Mouse (Mus musculus) thymus, adult 2 months (tissue): ENCODE results near the gene Sytl3. TPM values are rescaled to one million over a fixed set of nuclear protein-coding genes. Genes with fewer than 3 reads are reported as not detected.

Experiments used
- DNase-seq: peaks from one replicate; pipeline ENCODE4 v3.0.0; 2021
- H3K27ac ChIP-seq: fragments of 200-500 bp; 2 replicates; pipeline ENCODE4 v1.5.1; 2012; ENCODE audit warnings: low read length, control low read depth; ENCODE audit not compliant: control insufficient read depth, insufficient read depth
- H3K27me3 ChIP-seq: fragments of 200-500 bp; 2 replicates; pipeline ENCODE4 v1.6.1; 2012; ENCODE audit warnings: mild to moderate bottlenecking, low read length, moderate library complexity, mixed read lengths; ENCODE audit not compliant: control insufficient read depth, insufficient read depth
- H3K36me3 ChIP-seq: fragments of 200-500 bp; 2 replicates; pipeline ENCODE4 v1.6.1; 2012; ENCODE audit warnings: mild to moderate bottlenecking, low read length, moderate library complexity; ENCODE audit not compliant: control insufficient read depth, insufficient read depth
- H3K4me1 ChIP-seq: fragments of 200-500 bp; replicated peaks from 2 replicates; pipeline ENCODE4 v1.6.1; 2012; ENCODE audit warnings: low read length; ENCODE audit not compliant: control insufficient read depth, insufficient read depth
- H3K4me3 ChIP-seq: fragments of 200-500 bp; 2 replicates; pipeline ENCODE4 v1.5.1; 2012; ENCODE audit warnings: mild to moderate bottlenecking, low read length, control low read depth, moderate library complexity; ENCODE audit not compliant: control insufficient read depth, insufficient read depth
- CTCF ChIP-seq: fragments of 200-500 bp; IDR thresholded peaks from 2 replicates; pipeline ENCODE4 v1.5.1; 2012; ENCODE audit warnings: mild to moderate bottlenecking, control low read depth, low read length, moderate library complexity, borderline replicate concordance; ENCODE audit not compliant: control insufficient read depth, poor library complexity, insufficient read depth; ENCODE audit errors: extremely low read depth
- POLR2A ChIP-seq: fragments of 200-500 bp; IDR thresholded peaks from 2 replicates; pipeline ENCODE4 v1.6.1; 2012; ENCODE audit warnings: mild to moderate bottlenecking, low read length, control low read depth, moderate library complexity; ENCODE audit not compliant: control insufficient read depth, poor library complexity, insufficient read depth; ENCODE audit errors: extremely low read depth
- WGBS: fragments of 180-500 bp; shearing (Covaris S2); methylation state at CpG from one replicate; pipeline ENCODE4 v1.1.7; 2018; 5-methylcytosine and 5-hydroxymethylcytosine counted together
- polyA plus RNA-seq: library from polyadenylated mRNA; depleted of rRNA; stranded (reverse); fragments of >200 nt; gene quantifications from 2 replicates; pipeline ENCODE4 v1.2.3, GENCODE M21; 2012

Sytl3 gene
- polyA plus RNA-seq, 1 experiment: 40.1 TPM

DNA sequence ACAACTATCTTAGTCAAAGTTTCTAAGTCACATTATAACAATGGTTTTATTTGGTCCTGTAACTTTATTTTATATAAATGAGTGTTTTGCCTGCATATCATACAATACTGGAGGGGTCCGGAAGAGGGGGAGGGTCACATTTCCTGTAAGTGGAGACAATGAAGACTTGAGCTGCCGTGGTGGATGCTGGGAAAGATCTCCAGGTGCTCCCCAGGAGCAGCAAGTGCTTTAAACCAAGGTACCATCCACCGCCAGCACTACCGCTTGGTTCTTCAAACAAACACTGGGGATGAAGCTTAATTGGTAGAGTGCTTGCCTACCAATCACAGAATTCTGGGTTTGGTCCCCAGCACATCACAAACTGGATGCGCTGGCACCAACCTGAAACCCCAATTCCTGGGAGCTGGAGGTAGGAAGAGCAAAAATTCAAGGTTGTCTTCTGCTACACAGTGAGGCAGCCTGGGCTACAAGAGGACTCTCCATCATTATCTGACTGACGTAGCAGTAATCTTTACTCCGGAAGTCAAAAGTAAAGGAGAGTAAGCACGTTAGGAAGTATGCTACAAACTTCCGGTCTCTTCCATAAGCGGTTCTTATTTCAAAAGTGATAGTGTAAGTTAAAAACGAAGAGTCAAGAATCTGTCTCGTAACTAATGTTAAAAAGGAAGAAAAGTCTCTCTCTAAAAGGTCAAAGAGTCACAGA is 118.9 kb downstream of the Sytl3 start:
- TF ChIP-seq POLR2A: no peak
- TF ChIP-seq CTCF: no peak
- DNase-seq: peak; percentile 83
- H3K27me3 ChIP-seq: no peaks in the 10 kb centered on the region
- peak overlapping the region; percentile 99 for H3K27ac ChIP-seq
- H3K4me3 ChIP-seq: peak overlapping the region; percentile 38
- WGBS: 41% methylated on average over 12 of the region's 12 CpGs
- peaks cover 52% of the 10 kb centered on the region for H3K4me1 ChIP-seq
- H3K36me3 ChIP-seq: peaks cover 14% of the 10 kb centered on the region; the same call in 1 of the 2 replicates

DNA sequence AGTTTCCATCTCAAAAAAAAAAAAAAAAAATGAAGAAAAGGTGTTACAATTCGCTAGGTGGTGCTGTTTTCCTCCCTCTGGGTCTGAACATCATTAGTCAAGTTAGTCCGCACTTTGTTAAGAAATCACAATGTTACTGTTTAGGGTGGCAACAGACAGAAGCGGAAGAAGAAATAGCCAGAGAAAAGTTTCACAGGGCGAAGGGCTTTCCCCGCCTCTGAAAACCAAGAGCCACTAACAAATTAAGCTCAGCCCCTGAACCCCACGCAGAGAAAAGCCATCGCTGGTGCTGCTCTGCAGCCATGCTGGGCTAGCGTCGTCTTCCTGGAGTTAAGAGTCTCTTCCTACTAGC is 119.4 kb downstream of the Sytl3 start:
- no peaks in the 10 kb centered on the region for H3K27me3 ChIP-seq
- peaks cover 52% of the 10 kb centered on the region for H3K4me1 ChIP-seq
- H3K4me3 ChIP-seq: peak overlapping the region; percentile 72
- no peak for TF ChIP-seq CTCF
- no peak for TF ChIP-seq POLR2A
- peak overlapping the region; percentile 96 for H3K27ac ChIP-seq
- peaks cover 14% of the 10 kb centered on the region; the same call in 1 of the 2 replicates for H3K36me3 ChIP-seq
- peak; percentile 48 for DNase-seq
- WGBS: 2% methylated on average over 9 of the region's 9 CpGs

DNA sequence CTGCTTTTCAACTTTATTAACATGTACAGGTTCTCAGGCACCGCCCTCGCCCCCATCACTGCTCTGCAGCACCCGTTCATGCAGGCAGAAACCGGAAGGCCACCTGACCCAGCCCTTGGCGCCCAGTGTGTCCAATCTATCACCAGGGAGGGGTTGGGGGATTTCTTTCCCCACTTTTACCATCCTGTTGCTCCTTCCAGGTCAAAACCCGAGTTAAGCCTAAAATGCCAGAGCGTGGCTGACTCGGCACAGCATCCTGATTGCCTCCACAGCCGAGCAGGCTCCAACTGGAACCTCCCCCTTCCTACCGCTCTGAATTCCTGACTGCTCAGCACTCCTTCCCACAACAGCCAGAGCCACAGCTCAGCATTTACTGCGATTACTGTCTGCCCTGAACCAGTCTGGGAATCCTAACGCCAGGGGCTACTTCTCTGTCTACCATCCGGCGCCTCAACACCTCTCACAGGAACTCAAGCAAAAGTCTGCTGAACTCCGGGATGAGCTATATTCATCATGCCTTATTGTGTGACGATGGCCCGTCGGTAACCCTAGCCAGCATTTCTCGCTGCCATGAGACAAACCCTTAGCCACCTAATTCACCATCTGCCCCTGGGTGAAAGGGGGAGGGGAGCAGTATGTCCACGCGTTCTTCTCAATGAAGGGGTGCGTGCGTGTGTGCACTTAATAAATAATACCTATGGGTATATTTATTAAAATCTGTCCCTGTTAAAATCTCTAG is 120.0 kb downstream of the Sytl3 start:
- Histone ChIP-seq H3K4me1 (peaks cover 49% of the 10 kb centered on the region), H3K27me3 (no peaks in the 10 kb centered on the region), H3K27ac (peak overlapping the region; percentile 96), H3K4me3 (peak overlapping the region; percentile 72), H3K36me3 (peaks cover 14% of the 10 kb centered on the region; the same call in 1 of the 2 replicates)
- 12% methylated on average over 23 of the region's 23 CpGs for WGBS
- peak; percentile 55 for DNase-seq
- TF ChIP-seq CTCF (no peak), POLR2A (no peak)

DNA sequence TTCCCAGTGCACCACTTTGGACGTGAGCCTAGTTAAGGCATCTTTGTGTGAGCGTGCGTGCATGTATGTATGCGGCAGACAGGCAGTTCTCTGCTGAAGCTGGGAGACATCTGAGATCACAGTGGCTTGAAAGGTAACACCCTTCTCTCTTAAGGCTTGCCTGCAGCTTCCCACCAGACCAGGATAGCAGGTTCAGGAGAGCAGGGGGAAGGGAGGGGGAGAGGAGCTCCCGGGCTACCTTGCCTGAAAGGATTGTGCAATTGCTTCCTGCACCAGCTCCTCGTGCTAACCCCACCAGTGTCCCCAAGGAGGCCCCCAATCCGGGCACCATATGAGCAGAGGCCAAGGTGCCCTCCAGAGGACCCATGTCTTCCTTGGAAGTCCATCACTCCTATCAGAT is 120.7 kb downstream of the Sytl3 start:
- peak overlapping the region; percentile 72 for H3K4me3 ChIP-seq
- WGBS: 13% methylated on average over 7 of the region's 7 CpGs
- peak overlapping the region; percentile 34; the same call in 1 of the 2 replicates for H3K27ac ChIP-seq
- DNase-seq: peak; percentile 24
- peaks cover 9% of the 10 kb centered on the region; the same call in 1 of the 2 replicates for H3K36me3 ChIP-seq
- TF ChIP-seq CTCF (no peak), POLR2A (no peak)
- no peaks in the 10 kb centered on the region for H3K27me3 ChIP-seq
- peaks cover 44% of the 10 kb centered on the region for H3K4me1 ChIP-seq

DNA sequence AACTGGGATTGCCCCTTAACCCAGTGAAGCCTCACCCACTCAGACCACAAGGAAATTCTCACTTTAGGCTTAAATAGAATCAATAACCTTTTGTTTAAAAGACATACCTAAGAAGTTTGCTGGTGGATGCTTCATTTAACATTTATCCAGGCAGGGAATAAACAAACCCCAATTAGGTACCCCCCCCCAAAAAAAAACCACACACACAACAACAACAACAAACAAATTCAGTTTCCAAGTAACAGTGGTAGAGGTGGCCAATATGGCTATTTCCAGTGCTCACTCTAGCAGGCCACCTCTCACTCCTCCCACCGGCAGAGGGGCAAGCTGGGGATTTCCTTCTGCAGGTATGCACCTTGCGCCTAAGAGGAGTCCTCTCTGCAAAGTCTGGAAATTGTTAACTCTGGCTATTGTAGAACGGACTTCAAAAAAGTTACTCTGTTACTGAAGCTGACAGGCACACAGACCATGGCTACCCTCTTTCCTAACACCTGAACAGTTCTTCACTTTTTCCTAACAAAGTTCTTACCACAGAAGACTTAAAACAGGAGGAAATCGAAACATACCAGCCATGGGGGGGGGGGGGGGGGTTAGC is 121.7 kb downstream of the Sytl3 start:
- H3K36me3 ChIP-seq: 0 out of 2 replicates have a peak, but pooled peaks cover 3% of the 10 kb centered on the region
- TF ChIP-seq POLR2A: no peak
- no peak for TF ChIP-seq CTCF
- H3K27ac ChIP-seq: no peak overlapping the region
- WGBS: 4% methylated on average over 4 of the region's 4 CpGs
- DNase-seq: peak; percentile 40
- H3K4me1 ChIP-seq: peaks cover 34% of the 10 kb centered on the region
- no peaks in the 10 kb centered on the region for H3K27me3 ChIP-seq
- peak overlapping the region; percentile 35 for H3K4me3 ChIP-seq

DNA sequence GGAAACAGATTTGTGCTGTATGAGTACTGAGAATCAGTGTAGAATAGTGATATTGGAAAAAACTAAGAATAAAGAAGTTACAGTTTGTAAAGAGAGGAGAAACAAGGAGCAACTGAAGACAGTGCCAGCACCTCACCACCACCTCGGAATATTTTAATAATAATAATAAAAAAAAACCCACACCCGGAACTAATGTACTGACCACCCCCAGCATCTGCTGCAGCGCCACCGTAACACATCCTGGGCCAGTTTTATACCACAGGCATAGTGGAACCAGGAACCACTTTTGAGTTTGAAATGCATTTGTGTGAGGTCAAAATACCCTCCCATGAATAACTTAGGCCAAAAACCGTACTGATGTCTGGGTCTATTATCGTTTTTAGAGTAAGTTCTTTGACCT is 122.4 kb downstream of the Sytl3 start:
- TF ChIP-seq POLR2A (no peak), CTCF (no peak)
- 5% methylated on average over 6 of the region's 6 CpGs for WGBS
- H3K4me1 ChIP-seq: peaks cover 31% of the 10 kb centered on the region
- H3K27me3 ChIP-seq: no peaks in the 10 kb centered on the region
- H3K36me3 ChIP-seq: 0 out of 2 replicates have a peak, but pooled peaks cover 3% of the 10 kb centered on the region
- DNase-seq: no peak
- H3K27ac ChIP-seq: no peak overlapping the region; the same call in 1 of the 2 replicates
- H3K4me3 ChIP-seq: no peak overlapping the region
